Mouse (Mus musculus): ENCODE data around the gene Afap1l2. TPM values are rescaled to one million over a fixed set of nuclear protein-coding genes. Genes with fewer than 3 reads are reported as not detected.
A peak's percentile ranks its signal among the peaks of the same experiment; 100 is the strongest.

The Afap1l2 gene
- polyA plus RNA-seq, 1 experiment from 2014 or later = 3.8 TPM

DNA sequence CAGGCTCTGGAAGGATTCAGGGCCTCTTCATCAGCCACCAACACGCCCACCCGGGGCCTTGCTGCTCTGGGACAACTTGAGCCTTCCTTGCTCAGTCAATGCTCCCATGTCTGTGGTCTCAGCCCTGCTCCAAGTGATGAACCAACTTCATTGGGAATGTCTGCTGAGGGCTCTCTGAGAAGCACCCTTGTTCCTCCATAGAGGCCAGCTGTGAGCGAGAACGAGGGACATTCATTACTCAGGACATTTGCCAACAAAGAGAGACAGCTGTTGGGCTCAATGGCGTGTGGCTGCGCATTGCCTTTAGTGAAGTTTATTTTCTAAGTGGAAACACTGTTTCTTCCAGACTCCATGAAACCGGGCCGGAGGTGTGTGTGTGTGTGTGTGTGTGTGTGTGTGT, 18.9 kb downstream of the Afap1l2 start:
- H3K36me3 ChIP-seq = no peaks in the 10 kb centered on the region
- DNase-seq (ENCODE audit: low spot score) = no peak
- H3K4me1 ChIP-seq (replicated peaks) = peaks cover 57% of the 10 kb centered on the region
- H3K27me3 ChIP-seq (ENCODE audit: insufficient read depth, poor library complexity, severe bottlenecking) = no peaks in the 10 kb centered on the region
- no peaks in the 10 kb centered on the region for H3K9me3 ChIP-seq
- H3K4me3 ChIP-seq = no peak overlapping the region
- peak overlapping the region; percentile 86 for H3K27ac ChIP-seq
- WGBS = 87% methylated on average over 8 of the region's 8 CpGs

DNA sequence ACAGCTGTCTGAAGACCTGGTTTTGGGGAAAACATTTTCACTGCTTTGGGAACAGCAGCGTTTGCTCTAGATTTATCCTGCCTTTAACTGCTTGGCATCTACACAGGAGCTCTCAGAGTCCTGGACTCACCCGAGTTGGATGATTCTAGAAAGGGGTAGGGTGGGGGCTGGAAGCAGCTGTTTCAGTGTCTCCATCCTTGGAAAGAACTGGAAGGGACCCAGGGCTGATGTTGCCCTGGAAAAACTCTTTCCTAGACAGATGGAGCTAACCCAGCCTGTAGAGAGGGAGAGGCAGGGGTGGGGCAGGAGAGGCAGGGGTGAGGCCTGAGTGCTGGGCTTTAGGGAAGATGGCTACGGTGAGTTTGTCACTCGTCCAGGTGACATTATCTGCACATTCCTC, 23.8 kb downstream of the Afap1l2 start:
- Histone ChIP-seq H3K27ac (no peak overlapping the region), H3K4me1 (replicated peaks) (peaks cover 35% of the 10 kb centered on the region), H3K36me3 (no peaks in the 10 kb centered on the region), H3K27me3 (ENCODE audit: insufficient read depth, poor library complexity, severe bottlenecking) (no peaks in the 10 kb centered on the region), H3K4me3 (no peak overlapping the region), H3K9me3 (no peaks in the 10 kb centered on the region)
- DNase-seq (ENCODE audit: low spot score) = no peak
- 71% methylated on average over 4 of the region's 4 CpGs for whole genome bisulfite sequencing

DNA sequence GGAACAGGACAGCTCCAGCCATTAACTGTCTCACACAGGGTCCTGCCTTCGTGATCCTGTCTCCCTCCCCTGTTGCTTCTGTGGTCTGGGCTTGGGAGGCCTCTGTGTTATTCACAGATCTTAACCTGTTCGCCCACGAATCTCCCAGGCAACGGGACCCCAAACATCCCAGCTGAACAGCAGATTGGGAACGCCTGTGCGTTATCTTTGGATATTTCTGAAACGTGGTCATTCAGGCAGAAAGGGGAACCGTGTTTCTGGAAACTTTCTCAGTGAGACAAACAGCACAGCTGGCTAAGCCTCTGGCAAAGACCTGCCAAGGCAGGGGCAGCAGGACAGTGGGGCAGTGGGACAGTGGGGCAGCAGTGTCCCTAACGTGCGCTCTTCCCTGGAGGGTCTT, 24.3 kb downstream of the Afap1l2 start:
- Histone ChIP-seq H3K36me3 (no peaks in the 10 kb centered on the region), H3K27me3 (ENCODE audit: insufficient read depth, poor library complexity, severe bottlenecking) (no peaks in the 10 kb centered on the region), H3K27ac (peak overlapping the region; percentile 47; the same call in 1 of the 2 replicates), H3K9me3 (no peaks in the 10 kb centered on the region), H3K4me1 (replicated peaks) (peaks cover 30% of the 10 kb centered on the region), H3K4me3 (no peak overlapping the region)
- DNase-seq (ENCODE audit: low spot score) = no peak
- WGBS = 66% methylated on average over 10 of the region's 10 CpGs

DNA sequence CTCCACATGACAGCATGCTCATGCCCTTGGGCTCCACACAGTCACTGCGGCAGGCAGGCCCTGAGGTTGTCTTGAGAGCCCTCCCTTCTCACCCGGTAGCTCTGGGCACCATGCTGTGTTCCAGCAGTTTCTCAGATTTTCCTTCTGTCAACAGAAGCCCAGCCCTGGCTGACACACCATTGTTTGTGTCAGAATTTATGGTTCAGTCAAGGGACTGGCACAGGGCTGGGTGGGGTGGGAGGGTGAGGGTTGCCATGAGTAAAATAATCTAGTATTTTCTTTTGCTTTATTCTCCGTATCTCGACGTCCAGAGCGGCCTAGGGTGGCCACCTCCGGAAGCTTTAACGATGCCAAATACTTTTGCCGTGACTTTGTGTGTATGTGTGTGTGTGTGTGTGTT, 26.3 kb downstream of the Afap1l2 start:
- Histone ChIP-seq H3K4me3 (no peak overlapping the region), H3K36me3 (no peaks in the 10 kb centered on the region)
- WGBS = 84% methylated on average over 9 of the region's 9 CpGs

DNA sequence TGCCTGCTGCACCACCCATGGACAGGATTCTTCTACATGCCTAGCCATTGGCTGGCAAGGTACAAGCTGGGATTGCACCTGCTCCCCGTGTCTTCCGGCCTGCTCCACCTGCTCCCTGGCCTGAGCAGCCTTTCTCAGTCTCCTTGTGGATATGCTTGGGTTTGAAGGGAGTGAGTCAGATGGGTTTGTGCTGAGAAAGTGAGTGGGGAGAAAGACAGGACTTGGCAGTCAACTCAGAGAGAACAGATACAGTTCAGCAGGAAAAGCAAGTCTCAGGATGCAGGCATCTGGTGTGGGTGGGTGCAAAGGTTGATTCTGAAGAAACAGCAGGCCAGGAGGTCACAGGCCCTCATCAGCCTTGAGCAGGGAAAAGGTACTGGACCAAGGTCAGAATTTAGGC, 27.2 kb downstream of the Afap1l2 start:
- peaks cover 26% of the 10 kb centered on the region for H3K4me1 ChIP-seq (replicated peaks)
- no peak overlapping the region for H3K4me3 ChIP-seq
- no peaks in the 10 kb centered on the region for H3K27me3 ChIP-seq (ENCODE audit: insufficient read depth, poor library complexity, severe bottlenecking)
- WGBS = 94% methylated on average over 2 of the region's 2 CpGs
- no peak overlapping the region for H3K27ac ChIP-seq
- DNase-seq (ENCODE audit: low spot score) = no peak
- H3K36me3 ChIP-seq = no peaks in the 10 kb centered on the region
- no peaks in the 10 kb centered on the region for H3K9me3 ChIP-seq

More for the DNA sequence above, 26.3 kb downstream of the Afap1l2 start:
- peaks cover 25% of the 10 kb centered on the region for H3K4me1 ChIP-seq (replicated peaks)
- H3K27ac ChIP-seq = no peak overlapping the region
- no peaks in the 10 kb centered on the region for H3K27me3 ChIP-seq (ENCODE audit: insufficient read depth, poor library complexity, severe bottlenecking)
- no peak for DNase-seq (ENCODE audit: low spot score)
- H3K9me3 ChIP-seq = no peaks in the 10 kb centered on the region

DNA sequence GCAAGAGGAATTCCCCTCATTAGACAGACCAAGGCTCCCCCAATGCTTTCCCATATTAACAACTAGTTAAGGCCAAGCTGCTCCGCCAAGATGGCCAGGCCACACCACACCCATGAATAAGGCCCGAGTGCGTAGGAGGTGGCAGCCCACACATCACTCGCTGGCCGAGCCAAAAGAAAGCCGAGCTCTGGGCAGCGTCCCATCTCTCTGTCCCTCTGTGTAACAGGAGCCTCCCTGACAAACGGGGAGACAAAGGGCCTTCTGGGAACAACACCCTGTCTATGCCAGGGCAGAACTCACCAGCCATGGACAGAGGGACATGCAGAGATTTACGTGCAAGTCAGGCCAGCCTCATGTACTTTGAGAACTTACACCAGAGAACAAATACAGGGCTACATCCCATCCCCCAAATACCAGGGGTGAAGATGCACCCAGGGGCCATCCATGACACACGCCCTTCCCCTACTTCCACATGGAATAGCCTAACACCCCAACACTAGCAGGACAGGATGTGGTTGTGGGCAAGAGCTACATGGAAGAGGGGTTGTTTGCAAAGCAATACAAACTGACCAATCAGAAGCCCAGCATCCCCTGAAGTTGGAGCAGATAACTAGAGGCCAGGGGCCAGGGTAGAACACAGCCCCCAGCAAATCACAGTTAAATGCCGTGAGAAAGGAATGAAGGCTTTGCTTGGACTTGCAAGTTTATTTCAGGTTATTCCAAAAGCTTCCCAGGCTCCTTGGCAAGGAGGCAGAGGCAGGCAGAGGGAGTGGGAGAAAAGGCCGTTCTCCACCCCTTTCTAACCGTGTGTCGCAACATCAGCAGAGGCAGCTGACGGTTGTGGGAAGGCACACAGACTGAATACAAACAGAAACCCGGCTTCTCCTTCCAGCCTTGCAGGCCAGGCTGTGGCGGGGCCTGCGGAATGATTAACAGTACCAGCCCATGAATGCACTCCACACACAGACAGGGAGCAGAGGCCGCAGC, 30.8 kb downstream of the Afap1l2 start:
- Histone ChIP-seq H3K27me3 (ENCODE audit: insufficient read depth, poor library complexity, severe bottlenecking) (no peaks in the 10 kb centered on the region), H3K9me3 (no peaks in the 10 kb centered on the region), H3K4me1 (replicated peaks) (peaks cover 16% of the 10 kb centered on the region), H3K27ac (peak overlapping the region; percentile 35), H3K36me3 (no peaks in the 10 kb centered on the region), H3K4me3 (no peak overlapping the region)
- DNase-seq (ENCODE audit: low spot score) = no peak
- 63% methylated on average over 19 of the region's 19 CpGs for WGBS

DNA sequence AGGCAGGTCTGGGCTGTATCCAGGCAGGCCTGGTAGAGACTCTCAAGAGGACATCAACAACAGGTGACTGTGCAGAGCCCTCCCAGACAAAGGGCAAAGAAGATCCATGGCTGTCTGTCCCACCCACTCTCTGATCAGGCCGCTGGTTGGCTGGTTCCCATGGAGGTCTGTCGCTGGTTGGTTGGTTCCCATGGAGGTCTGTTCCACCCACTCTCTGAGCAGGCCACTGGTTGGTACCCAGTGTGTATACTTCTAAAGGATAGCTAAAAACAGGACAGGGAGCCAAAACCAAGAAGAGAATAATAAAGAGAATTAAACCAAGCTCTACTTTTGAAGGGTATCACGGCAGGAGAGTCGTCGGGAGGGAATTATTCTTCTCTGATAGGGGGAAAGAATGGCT, 31.5 kb downstream of the Afap1l2 start:
- H3K4me3 ChIP-seq = no peak overlapping the region
- no peaks in the 10 kb centered on the region for H3K27me3 ChIP-seq (ENCODE audit: insufficient read depth, poor library complexity, severe bottlenecking)
- no peaks in the 10 kb centered on the region for H3K9me3 ChIP-seq
- peaks cover 13% of the 10 kb centered on the region for H3K4me1 ChIP-seq (replicated peaks)
- DNase-seq (ENCODE audit: low spot score) = no peak
- no peak overlapping the region for H3K27ac ChIP-seq
- H3K36me3 ChIP-seq = no peaks in the 10 kb centered on the region
- WGBS = 81% methylated on average over 5 of the region's 5 CpGs

DNA sequence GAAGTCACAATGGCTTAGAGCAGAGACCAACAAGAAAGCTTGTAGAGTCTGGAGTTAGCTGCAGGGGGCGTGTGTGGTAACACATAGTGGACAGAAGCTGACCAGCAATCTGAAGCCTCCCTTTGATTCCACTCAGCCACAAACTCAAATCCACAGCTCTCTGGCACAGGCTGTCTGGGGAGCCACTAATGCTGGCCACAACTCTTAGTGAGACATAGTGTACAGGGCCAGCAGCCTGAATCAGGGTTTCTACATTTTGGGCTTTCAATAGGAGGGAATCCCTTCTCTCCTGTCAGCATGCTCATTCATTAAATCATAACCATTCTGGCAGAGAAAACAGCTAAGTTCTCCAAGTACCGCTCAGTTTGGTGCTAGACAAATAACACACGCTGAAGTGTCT, 32.5 kb downstream of the Afap1l2 start:
- H3K27ac ChIP-seq = no peak overlapping the region
- H3K36me3 ChIP-seq = no peaks in the 10 kb centered on the region
- H3K4me3 ChIP-seq = no peak overlapping the region
- no peaks in the 10 kb centered on the region for H3K9me3 ChIP-seq
- no peak for DNase-seq (ENCODE audit: low spot score)
- no peaks in the 10 kb centered on the region for H3K27me3 ChIP-seq (ENCODE audit: insufficient read depth, poor library complexity, severe bottlenecking)
- 93% methylated on average over 3 of the region's 3 CpGs for WGBS
- peaks cover 11% of the 10 kb centered on the region for H3K4me1 ChIP-seq (replicated peaks)

DNA sequence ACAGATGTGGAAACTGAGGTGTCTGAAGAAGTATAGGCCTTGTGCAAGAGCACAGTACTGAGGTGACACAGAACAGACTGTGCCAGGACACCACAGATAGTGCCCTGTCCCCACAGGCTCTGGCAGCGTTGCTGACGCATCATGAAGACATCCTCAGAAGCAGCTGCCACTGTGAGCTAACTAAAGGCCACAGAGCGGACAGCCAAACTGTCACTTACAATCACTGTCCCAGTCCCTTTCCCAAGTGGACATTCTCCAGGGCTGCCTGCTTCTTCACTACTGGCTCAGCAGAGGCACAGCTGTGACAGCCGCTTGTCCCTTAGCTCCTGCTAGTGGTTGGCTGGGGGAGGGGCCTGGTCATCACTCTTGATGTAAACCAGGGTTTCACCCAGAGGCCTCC, 33.9 kb downstream of the Afap1l2 start:
- H3K4me3 ChIP-seq = no peak overlapping the region
- H3K4me1 ChIP-seq (replicated peaks) = peaks cover 11% of the 10 kb centered on the region
- DNase-seq (ENCODE audit: low spot score) = no peak
- H3K36me3 ChIP-seq = no peaks in the 10 kb centered on the region
- H3K27me3 ChIP-seq (ENCODE audit: insufficient read depth, poor library complexity, severe bottlenecking) = no peaks in the 10 kb centered on the region
- no peak overlapping the region for H3K27ac ChIP-seq
- H3K9me3 ChIP-seq = no peaks in the 10 kb centered on the region
- WGBS = 82% methylated on average over 4 of the region's 4 CpGs

DNA sequence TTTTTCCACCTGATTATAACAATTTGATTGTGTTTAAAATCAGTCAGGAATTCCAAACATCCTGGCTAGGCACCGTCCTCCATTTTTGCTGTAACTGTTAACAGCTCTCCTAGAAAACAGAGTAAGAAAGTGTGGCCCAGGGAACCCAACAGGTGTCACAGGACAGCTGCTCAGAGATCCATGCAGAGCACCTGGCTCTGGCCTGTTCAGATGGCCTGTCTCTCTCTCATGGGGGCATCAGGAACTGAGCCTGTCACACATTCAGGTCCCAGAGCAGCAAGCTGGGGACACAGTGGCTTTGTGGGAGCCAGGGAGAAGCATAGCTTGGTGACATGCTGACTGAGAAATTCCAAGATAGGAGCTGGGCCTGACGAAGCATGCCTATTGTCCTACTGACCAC, 35.3 kb downstream of the Afap1l2 start:
- Histone ChIP-seq H3K9me3 (no peaks in the 10 kb centered on the region), H3K36me3 (no peaks in the 10 kb centered on the region), H3K4me3 (no peak overlapping the region), H3K4me1 (replicated peaks) (peaks cover 11% of the 10 kb centered on the region), H3K27me3 (ENCODE audit: insufficient read depth, poor library complexity, severe bottlenecking) (no peaks in the 10 kb centered on the region), H3K27ac (no peak overlapping the region)
- DNase-seq (ENCODE audit: low spot score) = no peak
- WGBS = 62% methylated on average over 2 of the region's 2 CpGs

DNA sequence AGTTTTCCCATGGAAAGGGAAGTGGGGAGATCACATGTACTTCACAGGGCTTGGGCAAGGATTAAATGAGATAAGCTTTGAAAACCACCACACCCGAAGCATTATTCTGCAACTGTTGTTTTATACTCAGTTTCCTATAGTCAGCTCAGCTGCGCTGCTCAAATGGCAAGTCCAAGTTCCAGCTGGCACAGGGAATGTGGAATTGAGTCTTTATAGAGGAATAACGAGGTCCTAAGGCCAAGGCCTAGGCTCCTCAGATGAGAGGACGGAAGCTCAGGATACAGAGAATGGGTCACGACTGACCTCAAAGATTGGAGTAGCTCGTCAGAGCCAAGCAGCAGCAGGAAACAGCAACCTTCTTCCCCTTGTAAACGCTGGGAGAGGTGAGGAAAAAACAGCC, 36.7 kb downstream of the Afap1l2 start:
- H3K27me3 ChIP-seq (ENCODE audit: insufficient read depth, poor library complexity, severe bottlenecking) = no peaks in the 10 kb centered on the region
- DNase-seq (ENCODE audit: low spot score) = no peak
- no peak overlapping the region for H3K4me3 ChIP-seq
- WGBS = 84% methylated on average over 7 of the region's 7 CpGs
- no peaks in the 10 kb centered on the region for H3K36me3 ChIP-seq
- no peak overlapping the region for H3K27ac ChIP-seq
- no peaks in the 10 kb centered on the region for H3K4me1 ChIP-seq (replicated peaks)
- no peaks in the 10 kb centered on the region for H3K9me3 ChIP-seq

DNA sequence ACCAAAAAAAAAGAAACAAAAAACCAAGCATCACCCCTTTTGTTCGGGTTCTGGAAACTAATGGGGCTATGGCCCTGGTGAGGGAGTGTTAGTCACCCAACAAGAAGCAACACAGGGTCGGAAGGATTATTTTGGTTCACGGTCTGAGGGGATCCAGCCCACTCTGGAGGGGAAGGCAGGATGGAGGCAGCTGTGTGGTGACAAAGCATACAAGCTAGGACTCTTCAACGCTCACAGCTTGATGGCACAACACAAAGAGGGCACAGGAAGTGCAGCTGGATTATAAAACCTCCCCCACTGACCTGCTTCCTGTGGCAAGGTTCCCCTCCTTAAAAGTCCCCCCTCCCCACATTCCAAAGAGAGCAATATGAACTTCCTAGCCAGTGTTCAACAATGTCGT, 44.2 kb downstream of the Afap1l2 start:
- WGBS = 70% methylated on average over 5 of the region's 5 CpGs

DNA sequence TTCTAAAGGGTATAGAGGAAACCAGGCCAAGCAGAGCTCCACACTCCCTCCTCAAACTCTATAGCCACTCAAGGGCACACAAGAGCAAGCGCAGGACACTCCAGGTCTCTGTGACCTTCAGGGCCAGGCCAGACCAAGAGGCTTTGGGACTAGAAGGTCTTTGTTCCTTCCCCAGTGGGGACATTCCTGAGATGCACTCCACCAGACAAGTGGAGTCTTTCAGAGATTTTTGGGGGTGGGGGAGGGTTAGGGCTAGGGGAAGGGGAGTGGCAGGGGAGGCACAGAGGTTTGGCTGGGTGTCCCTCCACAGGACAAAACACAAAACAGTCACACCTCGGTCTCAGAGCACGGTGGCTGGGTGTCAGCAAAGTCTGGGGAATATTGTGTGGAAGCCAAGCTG, 48.4 kb downstream of the Afap1l2 start:
- Histone ChIP-seq H3K4me1 (replicated peaks) (peaks cover 21% of the 10 kb centered on the region), H3K27ac (no peak overlapping the region), H3K36me3 (no peaks in the 10 kb centered on the region), H3K4me3 (no peak overlapping the region), H3K9me3 (no peaks in the 10 kb centered on the region), H3K27me3 (ENCODE audit: insufficient read depth, poor library complexity, severe bottlenecking) (no peaks in the 10 kb centered on the region)
- 69% methylated on average over 3 of the region's 3 CpGs for WGBS
- no peak for DNase-seq (ENCODE audit: low spot score)

More for the DNA sequence above, 44.2 kb downstream of the Afap1l2 start:
- Histone ChIP-seq H3K4me1 (replicated peaks) (peaks cover 11% of the 10 kb centered on the region), H3K4me3 (no peak overlapping the region), H3K9me3 (no peaks in the 10 kb centered on the region), H3K27ac (no peak overlapping the region), H3K36me3 (no peaks in the 10 kb centered on the region), H3K27me3 (ENCODE audit: insufficient read depth, poor library complexity, severe bottlenecking) (no peaks in the 10 kb centered on the region)
- DNase-seq (ENCODE audit: low spot score) = no peak
